Mouse (Mus musculus) adrenal gland, postnatal 4 days (tissue): ENCODE results near the gene Banp. TPM values are rescaled to one million over a fixed set of nuclear protein-coding genes. Genes with fewer than 3 reads are reported as not detected.
A peak's percentile ranks its signal among the peaks of the same experiment; 100 is the strongest.

Source experiments
- DNase-seq, 2 experiments: peaks; one replicate each; pipeline ENCODE4 v3.0.0; 2021 to 2022; ENCODE audit warnings: low spot score in 2 of 2, mixed read lengths in 2 of 2
- total RNA-seq, 2 experiments: library from RNA; stranded (reverse); gene quantifications; 2 replicates each; pipeline ENCODE4 v1.2.3; 2021

The Banp gene
- total RNA-seq, 2 experiments from 2014 or later, result 14.0 to 15.7 TPM

- DNase-seq, result peak in 1 of 2 experiments; percentile 67
These were observed 23.9 kb upstream of the Banp start for GRCm38 (mm10) chr8:121925624-121926023.

GRCm38 (mm10) chr8:121926266-121926665 is 23.3 kb upstream of the Banp start:
- DNase-seq, result no peak

- no peak for DNase-seq
These were observed 22.2 kb upstream of the Banp start for GRCm38 (mm10) chr8:121927316-121927715.

GRCm38 (mm10) chr8:121930047-121930446 is 19.5 kb upstream of the Banp start:
- DNase-seq, result no peak

GRCm38 (mm10) chr8:121931571-121931970 is 18.0 kb upstream of the Banp start:
- no peak for DNase-seq

GRCm38 (mm10) chr8:121932026-121932667 is 17.4 kb upstream of the Banp start:
- no peak for DNase-seq

GRCm38 (mm10) chr8:121932668-121933520 is 16.7 kb upstream of the Banp start:
- DNase-seq, result no peak

- no peak for DNase-seq
These were observed 15.0 kb upstream of the Banp start for GRCm38 (mm10) chr8:121934506-121934905.

GRCm38 (mm10) chr8:121934923-121935322 is 14.6 kb upstream of the Banp start:
- DNase-seq, result no peak

GRCm38 (mm10) chr8:121935341-121936294 is 13.9 kb upstream of the Banp start:
- DNase-seq, result no peak

GRCm38 (mm10) chr8:121936391-121936790 is 13.2 kb upstream of the Banp start:
- no peak for DNase-seq

GRCm38 (mm10) chr8:121938732-121939131 is 10.8 kb upstream of the Banp start:
- DNase-seq, result no peak

GRCm38 (mm10) chr8:121943057-121943540 is 6.5 kb upstream of the Banp start:
- DNase-seq, result no peak

GRCm38 (mm10) chr8:121943716-121944115 is 5.8 kb upstream of the Banp start:
- no peak for DNase-seq

GRCm38 (mm10) chr8:121944831-121945230 is 4.7 kb upstream of the Banp start, which contains the start of gene Car5a:
Car5a (minus strand) TSS chr8:121944904.
- DNase-seq, result no peak

- no peak for DNase-seq
These were observed 3.2 kb upstream of the Banp start for GRCm38 (mm10) chr8:121946351-121946750.

GRCm38 (mm10) chr8:121947047-121947752 is 2.4 kb upstream of the Banp start:
- DNase-seq, result no peak

GRCm38 (mm10) chr8:121947753-121948141 is 1.8 kb upstream of the Banp start:
- peak; percentile 66 to 79 for DNase-seq

GRCm38 (mm10) chr8:121948321-121949145 is 1.0 kb upstream of the Banp start:
- DNase-seq, result no peak
